19 mouse cellular contexts compared by ENCODE assay signal in the genomic region with DNA sequence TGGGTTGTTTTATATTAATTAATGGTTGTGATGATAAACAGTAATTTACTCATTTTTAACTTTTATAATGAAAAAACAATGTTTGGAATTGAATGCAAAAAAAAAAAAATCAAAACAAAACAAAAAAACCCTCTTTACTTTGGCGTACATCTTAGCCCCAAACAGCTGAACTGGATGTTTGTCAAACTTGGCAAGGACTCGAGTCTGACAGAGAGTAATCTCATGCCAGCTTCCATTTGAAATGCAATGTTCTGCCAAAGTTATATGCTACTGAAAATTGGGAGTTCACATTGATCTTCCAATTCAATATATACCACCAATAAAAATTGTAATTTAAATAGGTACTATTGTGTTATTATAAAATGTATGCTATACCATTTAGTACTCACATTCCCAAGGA.
"Had no signal": no experiment of that assay in that cellular context is flagged by ENCODE, and none has a peak within 500 bp of the region (broad histone marks: within the 10 kb centered on the region; RNA-seq: fewer than 3 reads in every experiment).

No protein-coding gene starts in this region.

- H3K9me3 ChIP-seq: limb, embryonic 15.5 days; stomach, embryonic 15.5 days had no signal

- DNase-seq: kidney, postnatal 25 days; left cerebral cortex, postnatal 4 days; liver, postnatal 0 days; lung, embryonic 14.5 days; right cerebral cortex, postnatal 14 days; spleen, adult 18-20 months; thymus, adult 18-20 months; thymus, postnatal 36 days had no signal

- H3K27me3 ChIP-seq: limb, embryonic 12.5 days; limb, embryonic 15.5 days; midbrain, embryonic 12.5 days; stomach, embryonic 15.5 days had no signal

- H3K4me2 ChIP-seq: limb, embryonic 12.5 days; limb, embryonic 15.5 days; liver, embryonic 11.5 days; lung, embryonic 14.5 days; midbrain, embryonic 12.5 days; stomach, embryonic 15.5 days had no signal

- H3K9ac ChIP-seq: limb, embryonic 12.5 days; limb, embryonic 15.5 days; liver, embryonic 14.5 days; liver, postnatal 0 days; lung, embryonic 14.5 days; midbrain, embryonic 12.5 days; stomach, embryonic 15.5 days had no signal

- H3K4me3 ChIP-seq: layer of hippocampus, adult 2 months; limb, embryonic 12.5 days; limb, embryonic 15.5 days; midbrain, embryonic 12.5 days; stomach, embryonic 15.5 days had no signal

- H3K36me3 ChIP-seq: limb, embryonic 12.5 days; limb, embryonic 15.5 days; midbrain, embryonic 12.5 days; stomach, embryonic 15.5 days had no signal

- ATAC-seq: liver, postnatal 0 days; lung, postnatal 0 days; midbrain, embryonic 16.5 days had no signal

- H3K4me1 ChIP-seq: limb, embryonic 12.5 days; limb, embryonic 15.5 days; midbrain, embryonic 12.5 days; stomach, embryonic 15.5 days had no signal

- H3K27ac ChIP-seq: kidney, postnatal 0 days; layer of hippocampus, adult 2 months; limb, embryonic 12.5 days; limb, embryonic 15.5 days; liver, embryonic 14.5 days; macrophage; midbrain, embryonic 12.5 days; stomach, embryonic 15.5 days had no signal
